Mouse (Mus musculus) thymus, postnatal 14 days (tissue): ENCODE results near the gene Gdpd2.
A peak's percentile ranks its signal among the peaks of the same experiment; 100 is the strongest.

Experiments used
- DNase-seq: peaks from one replicate; pipeline ENCODE4 v3.0.0; 2021

Gdpd2 gene

DNA sequence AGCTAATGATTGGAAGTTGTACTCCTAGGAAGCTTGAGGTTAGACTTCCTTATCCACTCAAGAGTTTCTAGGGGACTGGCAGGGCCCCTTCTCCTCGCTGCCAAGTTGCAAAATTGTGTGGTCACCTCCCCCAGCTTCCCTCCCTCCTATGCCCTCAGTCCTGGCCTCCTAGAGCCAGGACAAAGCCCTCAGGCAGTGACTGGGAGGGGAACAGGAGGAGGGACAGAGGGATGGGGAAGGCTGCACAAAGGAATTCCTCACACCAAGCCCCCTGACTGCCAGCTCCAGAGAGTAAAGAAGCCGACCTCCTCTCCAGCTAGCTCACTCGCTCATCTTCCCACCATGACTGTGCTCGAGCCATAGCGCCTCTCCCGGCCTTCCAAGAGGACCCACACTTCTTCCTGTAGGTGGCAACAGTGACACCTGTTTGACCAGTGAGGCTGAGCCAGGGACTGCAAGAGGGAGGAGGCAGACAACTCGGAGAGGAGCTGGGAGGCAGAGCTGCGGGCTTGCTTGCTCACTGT, at the start of gene Gdpd2:
Gene Gdpd2, plus strand, starts transcription at position 209 of the 524 bp plus-strand sequence.
- peak; percentile 6 for DNase-seq

DNA sequence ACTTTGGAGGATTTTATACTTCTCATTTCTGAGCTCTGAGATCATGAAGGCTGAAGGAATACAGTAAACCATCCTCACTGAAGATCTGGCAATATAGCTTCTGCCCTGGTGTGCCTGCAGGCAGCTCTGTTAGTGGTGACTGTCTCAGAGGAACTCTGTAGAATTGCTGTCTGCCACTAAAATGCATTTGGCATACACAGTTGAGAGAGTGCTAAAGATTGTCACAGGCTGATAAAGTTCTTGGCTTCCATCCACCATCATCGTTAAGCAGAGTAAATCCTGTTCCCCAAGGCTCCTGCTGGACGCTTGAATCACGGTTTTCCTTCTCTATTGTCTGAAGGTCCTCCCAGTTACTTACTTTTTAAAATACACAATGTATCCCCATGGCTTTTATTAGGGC, 43.1 kb upstream of the Gdpd2 start:
- no peak for DNase-seq

DNA sequence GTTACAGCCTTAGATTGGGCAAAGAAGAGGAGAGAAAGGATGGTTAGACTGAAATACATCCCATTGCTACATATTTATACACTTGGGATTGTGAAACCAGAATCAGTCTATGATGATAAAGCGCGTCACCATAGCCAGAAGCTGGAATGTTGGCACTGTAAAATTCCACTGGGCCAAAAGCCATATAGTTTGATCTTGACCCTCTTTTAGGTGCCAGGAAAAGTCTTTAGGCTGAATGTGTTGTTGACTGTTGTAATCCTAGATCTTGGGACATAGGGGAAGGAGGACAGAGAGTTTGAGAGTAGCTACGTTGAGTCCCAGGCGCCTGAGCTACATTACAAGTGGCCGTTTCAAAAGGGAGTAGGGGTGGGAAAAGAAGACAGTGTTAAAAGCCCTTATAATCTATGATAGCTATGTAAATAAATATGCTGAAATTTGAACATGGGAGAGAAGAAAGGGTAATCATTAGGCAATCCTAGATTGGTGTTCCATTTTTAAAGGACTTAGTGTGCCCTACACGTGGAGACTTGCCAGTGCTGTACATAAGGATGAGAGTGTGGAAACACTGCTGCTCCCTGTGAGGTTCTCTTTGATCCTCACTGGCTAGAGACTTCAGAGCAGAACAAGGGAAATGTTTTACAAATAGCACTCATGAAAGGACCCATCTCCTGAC, 42.2 kb upstream of the Gdpd2 start:
- no peak for DNase-seq

DNA sequence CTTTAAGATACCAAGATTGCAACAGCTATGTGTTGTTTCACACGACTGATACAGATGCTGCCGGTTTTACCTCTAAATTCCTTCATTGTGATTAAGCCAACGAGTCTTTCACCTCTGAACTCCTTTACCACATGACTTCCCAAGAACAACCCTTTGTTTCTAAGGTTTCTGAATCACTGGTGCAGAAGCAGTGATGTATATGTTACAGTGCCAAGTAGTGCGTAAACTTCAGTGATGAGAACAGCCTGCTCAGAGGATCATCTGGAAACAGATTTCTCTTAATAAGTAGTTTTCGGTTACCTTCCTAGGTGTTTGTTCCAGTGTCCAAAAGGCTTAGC, 41.7 kb upstream of the Gdpd2 start:
- DNase-seq = no peak

DNA sequence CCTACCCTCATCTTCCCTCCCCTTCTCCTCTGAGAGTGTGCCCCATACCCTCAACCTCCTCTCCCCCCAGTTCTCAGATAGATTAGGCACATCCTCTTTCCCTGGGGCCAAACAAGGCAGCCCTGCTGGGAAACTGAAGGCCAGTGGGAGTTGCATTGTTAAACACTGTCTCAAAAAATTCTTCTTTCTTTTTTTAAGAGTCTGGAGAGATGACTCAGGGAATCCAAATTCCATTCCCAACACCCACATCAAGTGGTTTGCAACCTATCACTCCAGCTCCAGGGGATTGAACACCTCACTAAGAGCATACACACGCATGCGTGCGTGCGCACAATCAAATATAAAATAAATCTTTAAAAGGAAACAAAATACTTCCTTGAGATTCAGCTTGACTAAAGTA, 32.9 kb upstream of the Gdpd2 start:
- no peak for DNase-seq

DNA sequence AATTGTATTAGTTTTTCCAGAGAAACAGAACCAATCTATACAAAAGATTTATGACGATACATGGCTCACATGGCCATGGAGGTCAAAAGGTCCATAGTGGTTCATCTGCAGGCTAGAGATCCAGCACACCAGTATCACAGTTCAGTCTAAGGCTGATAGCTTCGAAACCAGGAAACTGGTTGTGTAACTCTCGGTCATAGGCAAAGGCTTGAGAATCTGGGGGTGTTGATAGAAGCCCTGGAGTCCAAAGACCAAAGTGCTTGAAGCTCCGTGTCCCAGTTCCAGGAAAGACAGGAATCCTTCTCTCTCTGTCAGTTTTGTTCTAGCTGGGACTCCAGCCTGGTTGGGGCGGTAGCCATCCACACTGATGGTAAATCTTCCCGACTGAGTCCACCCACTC, 21.6 kb upstream of the Gdpd2 start:
- DNase-seq = no peak

DNA sequence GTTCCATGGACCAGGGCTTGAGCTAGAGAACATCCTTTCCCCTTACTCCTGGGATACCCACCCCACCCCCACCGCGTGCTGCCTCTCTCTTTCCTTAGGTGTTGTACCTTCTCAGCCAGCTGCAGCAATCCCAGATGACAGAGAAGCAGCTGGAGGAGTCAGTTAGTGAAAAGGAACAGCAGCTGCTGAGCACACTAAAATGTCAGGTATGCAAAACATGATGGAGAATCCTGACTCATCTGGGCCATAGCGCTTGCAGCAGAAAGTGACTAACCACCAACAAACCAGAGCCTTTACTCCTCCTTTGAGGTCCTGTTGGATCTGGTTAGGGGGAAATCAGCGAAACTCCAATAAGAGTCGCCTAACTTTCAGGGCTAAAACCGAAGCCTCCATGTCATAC, 13.5 kb upstream of the Gdpd2 start:
- DNase-seq = no peak

DNA sequence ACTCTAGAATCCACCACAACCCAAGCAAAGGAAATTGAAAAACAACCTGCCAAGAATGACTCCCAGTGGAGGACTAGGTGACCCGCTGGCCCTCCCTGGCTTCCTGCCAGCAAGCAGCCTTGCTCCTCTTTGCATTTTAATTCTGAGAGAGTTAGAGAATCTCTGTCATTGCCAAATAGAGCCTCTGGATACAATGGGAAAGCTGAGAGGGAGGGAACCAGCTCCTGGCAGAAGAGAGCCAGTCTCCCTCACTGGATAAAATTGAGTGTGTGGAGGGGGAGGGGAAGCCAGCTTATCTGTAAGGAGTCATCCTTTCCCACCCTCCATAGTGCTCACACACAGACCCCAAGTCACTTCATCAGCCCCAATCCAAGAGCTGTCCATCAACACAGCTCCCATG, 726 bp upstream of the Gdpd2 start:
- DNase-seq = no peak

DNA sequence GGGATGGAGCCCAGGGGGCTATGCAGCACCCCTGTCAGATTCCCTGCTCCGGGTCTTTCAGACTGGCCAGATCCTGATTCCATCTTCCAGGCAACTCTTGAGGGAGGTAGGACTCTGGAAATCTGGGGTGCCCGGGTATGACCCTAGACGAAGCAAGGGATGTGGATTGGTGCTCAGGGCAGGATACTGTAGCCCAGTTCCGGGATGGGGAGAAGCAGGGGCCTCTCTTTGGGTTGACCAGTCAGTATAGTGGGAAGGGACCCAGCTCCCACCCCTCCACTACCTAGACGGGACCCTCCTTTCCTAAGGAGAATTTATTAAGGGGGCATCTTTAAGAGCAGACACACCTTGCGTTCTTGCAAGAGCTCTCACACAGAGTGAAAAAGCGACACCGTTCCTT, 593 bp downstream of the Gdpd2 start:
- no peak for DNase-seq

DNA sequence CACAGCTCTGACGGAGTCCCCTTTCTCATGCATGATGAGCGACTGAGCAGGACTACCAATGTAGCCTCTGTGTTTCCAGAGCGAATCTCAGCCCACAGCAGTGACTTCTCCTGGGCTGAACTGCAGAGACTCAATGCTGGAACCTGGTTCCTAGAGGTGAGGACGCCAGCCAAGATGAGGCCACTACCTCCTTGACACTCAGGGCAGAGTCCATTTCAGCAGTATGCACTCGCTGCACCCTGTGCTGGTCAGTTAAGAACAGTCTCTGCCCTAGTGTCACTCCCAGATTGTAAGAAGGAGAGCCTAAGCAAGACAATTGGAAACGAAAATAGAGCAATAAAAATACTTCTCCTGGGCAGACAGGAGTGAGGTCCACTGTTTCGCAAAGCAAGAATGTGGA, 4.7 kb downstream of the Gdpd2 start:
- DNase-seq = no peak

DNA sequence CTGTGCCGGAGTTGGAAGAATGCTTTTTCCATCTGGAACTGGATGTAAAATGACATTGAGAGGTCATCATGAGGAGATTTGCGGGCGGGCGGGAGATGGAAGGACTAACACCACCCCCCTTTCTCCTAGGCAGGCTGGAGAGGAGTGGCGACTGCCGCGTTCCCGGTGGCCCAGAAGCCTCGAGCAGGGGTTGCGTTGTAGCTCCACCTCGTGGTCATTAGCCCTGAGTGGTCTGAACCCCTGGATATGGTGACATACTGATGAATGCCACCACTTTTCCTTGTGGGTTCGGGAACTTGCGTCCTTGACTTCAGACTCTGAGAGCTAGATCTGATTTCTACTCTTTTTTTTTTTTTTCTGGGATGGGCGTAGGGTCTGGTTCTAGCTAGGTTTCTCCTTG, 9.2 kb downstream of the Gdpd2 start:
- peak; percentile 17 for DNase-seq

DNA sequence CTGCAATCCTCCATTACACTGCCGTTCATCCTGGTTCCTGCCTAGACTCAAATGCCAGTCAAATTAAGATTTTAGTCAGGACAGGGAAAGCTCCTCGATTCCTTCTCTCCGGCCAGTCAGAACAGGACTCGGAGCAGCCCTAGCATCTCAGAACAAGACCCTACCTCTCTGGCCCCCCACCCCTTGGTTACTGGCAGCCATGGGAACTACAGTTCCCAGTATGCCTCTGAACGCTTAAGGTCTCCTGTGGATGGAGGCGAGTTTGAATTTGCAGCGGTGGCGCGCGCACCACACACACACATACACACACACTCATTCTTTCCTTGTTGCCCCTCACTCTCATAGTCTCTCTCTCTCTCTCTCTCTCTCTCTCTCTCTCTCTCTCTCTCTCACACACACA, 9.8 kb downstream of the Gdpd2 start:
- DNase-seq = no peak

DNA sequence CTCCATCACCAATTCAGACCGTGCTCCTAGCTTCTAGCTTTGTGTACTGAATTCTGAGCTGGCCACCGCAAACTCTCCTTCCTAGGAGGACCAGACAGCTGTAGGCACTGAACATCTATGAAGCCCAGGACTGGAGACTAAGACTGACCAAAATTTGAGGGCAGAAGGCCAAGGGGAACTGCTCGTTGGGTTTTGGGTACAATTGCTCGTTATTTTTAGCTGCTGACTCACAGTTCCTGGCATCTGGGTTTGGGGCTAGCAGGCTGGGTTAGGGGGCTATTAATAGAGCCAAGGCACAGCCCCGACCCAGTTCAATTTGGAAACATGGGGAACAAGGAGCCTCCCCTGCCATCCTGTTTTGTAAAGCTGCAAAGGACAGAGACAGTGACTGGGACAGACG, 11.1 kb downstream of the Gdpd2 start:
- no peak for DNase-seq

DNA sequence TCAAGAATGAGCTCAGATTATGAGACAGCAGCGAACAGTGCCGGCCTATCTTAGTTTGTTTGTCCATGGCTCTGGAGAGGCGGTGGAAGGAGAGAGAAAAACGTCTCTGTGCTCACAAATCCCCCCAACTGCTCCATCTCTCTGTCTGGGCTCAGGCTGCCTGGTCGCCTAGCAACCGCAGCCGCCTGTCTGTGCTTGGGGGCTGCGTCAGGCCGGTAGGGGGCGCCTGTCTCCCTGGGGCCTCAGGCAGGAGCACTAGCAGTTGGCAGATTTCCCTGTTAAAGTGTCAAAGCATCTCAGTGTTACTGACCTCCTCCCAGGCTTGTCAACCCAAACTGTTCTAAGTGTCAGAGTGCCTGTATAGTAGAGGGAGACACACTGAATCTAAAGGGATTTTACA, 12.3 kb downstream of the Gdpd2 start:
- DNase-seq = peak; percentile 66

DNA sequence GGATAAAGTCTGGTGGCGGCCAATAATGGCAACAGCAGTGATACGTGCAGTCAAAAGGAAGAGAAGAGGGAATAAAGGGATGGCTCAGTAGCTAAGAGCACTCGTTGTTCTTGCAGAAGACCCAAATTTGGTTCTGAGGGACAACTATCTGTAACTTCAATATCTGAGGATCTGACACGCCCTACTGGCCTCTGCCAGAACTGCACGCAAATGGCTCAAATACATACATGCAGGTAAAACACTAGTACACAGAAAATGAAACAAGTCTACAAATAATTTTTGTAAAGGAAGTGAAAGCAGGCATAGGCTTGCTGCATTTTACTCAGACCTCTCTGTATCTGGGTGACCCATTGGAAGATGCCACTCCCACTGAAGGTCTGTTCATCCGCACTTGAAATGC, 36.2 kb downstream of the Gdpd2 start:
- DNase-seq = no peak

DNA sequence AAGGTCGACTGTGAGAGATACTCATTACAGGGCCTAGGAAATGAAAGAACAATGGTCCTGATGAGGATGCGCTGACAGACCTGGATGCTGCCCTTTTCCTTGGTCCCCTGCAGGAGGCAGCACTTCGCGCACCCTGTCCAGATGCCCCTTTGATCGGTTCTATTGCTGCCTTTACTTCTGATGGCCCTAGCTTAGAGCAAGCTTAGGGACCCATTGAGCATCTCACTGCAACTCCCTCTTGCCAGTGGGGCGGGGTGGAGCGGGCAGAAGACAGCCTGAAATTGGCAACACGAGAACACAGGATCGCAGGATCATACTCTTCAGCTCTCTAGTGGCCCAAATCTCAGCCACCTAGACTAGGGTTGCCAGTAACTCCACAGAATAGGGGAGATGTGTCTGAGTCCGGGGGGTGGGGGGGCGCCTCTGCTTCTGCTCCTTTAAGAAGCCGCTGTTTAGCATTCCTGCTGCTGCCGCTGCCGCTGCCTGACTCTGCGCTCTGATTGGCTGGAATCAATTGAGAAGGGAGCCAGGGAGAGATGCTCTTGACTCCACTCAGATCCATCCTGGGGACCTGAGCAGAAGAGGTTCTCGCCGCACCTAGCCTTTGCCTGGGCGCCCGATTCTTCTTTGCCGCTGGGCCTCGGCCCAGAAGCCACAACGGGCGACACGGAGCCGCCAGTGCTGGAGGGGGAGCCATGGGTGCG, 37.7 kb downstream of the Gdpd2 start, which contains the start of gene Dlg3:
Gene Dlg3, plus strand, starts transcription at position 542 of the 704 bp plus-strand sequence.
- no peak for DNase-seq

DNA sequence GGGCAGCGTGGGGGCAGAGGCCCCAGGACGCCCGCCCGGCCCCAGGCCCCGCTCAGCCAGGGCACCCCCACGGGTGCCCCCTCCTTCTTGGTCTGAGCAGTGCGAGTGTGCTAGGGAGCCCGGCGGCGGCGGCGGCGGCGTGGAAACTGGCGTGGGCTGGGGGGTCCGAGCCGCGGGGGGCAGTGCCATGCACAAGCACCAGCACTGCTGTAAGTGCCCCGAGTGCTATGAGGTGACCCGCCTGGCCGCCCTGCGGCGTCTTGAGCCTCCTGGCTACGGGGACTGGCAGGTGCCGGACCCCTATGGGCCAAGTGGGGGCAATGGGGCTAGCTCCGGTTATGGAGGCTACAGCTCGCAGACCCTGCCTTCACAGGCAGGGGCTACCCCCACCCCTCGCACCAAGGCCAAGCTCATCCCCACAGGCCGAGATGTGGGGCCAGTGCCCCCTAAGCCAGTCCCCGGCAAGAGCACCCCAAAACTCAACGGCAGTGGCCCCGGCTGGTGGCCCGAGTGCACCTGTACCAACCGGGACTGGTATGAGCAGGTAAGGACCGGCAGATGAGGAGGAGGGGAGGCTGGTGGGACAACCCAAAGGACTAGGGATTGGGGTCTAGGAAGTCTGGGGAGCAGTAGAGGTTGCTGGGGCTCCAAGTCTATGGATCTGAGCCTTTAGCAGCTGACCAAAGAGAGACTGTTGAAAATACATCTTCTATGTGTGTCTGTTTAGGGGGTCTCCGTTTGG, 38.4 kb downstream of the Gdpd2 start:
- DNase-seq = no peak

DNA sequence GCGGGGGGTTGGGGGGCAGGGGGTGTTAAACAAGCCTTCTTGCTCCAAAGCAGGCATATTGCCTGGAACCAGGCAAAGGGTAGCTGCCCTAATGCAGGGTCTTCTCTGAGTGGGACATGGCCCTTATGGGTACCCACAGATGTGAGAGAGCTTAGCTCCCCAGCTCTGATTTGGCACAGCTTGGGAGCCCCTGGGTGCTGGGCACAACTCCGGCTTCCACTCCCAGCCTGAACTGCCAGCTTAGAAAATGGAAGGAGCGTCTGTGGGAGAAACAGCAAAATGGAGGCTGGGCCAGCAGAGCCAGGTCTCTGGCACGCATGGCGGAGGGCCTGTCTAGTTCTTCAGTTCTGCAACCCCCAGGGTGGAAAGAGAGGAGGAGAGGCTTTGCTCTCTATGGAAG, 39.6 kb downstream of the Gdpd2 start:
- DNase-seq = no peak

DNA sequence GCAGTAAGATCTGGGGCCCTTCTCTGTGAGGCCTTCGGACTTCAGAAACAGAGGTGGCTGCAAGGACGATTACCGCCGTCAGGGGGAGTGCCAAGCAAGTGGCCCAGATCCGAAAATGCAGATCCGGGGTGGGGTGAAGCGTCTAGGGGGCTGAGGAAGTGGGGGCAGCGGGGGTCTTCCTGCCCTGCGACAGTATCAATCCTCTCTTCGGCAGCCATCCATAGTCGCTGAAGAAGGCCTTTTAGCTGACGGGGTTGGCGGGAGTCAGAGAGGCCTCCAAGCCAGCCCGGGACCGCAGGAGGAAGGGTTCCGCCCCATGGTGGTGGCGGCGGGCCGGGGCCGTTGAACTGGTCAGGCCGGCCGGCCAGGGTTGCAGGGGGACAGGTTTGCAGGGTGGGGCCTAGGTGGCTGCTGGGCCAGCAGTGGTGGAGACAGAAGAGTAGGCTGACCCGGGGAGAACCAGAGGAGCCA, 44.7 kb downstream of the Gdpd2 start:
- peak; percentile 79 for DNase-seq

DNA sequence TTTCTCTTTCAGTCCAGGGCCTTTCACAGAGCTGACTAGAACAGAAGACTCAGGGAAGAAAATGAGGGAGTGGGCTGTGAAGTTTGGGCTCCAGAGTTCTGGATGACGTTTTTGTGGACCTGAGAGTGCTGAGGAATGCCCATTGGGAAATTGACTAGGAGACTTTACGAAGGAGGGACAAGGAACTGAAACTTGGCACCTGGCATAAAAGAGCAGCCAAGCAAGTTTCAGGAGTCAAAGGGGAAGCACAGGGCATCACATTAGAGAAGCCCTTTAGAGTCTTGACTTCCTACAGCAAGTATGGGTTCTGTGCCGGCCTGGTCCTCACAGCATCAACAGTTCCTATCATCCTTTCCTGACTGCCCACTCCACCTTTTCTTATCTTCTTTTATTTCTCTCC, 45.7 kb downstream of the Gdpd2 start:
- DNase-seq = no peak

DNA sequence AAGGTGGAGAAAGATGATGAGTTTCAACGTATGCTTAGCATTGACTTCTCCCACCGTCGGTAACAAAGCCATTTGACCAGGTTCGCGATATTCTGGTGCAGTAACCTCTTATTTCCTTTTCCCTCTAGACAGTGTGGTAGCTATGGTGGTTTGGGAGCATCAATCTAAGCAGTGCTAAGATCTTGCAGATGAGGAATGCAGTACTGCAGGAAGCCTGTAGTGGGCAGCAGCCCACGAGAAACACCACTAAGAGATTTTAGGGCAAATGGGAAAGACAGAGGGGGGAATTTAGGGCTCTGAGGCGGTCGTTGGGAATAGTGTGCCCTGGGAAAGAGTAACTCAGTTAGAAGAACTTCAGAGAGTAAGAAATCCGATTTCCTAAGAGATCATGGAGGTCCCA, 46.8 kb downstream of the Gdpd2 start:
- DNase-seq = peak; percentile 62

DNA sequence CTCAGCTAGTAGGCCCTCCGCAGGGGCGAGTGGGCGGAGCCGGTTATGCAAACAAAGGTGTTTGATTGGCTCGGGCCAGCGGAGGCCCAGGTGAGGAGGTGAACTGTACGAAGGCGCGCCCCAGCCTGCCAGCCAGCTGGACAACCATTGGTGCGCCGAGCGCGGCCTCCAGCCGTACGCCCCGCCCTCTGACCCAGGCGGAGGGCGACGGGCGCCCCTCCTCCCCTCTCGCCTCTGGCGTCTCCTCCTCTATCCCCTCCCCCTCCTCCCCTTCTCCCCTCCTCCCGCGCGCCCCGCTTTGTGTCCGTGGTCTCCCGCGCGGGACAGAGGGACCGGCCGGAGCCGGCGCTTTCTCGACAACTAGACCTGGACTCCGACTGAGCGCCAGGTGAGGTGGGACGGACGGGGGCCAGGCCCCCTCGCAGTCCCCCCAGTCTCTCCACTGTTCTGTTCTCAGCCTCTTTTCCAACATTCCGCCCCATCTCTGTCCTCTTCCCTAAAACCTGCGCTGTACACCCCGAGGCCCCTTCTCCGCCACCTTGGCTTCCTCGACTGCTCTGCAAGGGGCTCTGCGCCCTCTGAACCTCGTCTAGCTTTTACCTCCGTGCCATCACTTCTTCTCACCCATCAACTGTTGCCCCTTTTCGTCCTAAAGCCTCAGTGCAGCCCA, 47.4 kb downstream of the Gdpd2 start:
- peak; percentile 88 for DNase-seq

DNA sequence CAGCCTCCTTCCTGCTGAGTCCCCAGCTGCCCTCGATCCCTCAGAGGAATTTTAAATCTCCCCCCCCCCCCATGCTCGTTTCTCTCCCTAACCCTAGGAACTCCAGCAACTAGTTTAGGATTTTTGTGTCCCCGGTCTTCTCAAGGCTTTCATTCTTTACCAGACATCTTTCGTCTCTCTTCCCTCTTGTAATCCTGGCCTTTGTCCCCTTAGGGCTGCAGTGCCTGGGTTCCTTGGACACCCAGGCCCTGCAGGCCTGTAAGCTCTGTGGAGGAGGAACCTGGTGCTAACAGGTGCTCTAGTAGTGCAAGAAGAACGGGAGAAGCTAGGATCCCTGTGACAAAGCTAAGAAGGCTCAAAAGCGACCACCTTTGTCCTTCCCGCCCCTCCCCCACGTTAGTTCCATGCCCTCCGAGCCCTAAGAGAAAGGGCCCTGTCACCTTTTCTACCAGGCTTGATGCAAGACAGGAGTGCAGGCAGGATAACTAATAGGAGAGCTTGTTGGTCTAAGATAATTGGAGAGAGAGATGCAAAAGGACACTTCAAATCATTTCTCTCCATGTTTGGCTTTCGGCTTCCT, 48.1 kb downstream of the Gdpd2 start:
- DNase-seq = no peak
